9 mouse cellular contexts compared by ENCODE assay signal in genomic region chr3:97311998-97312397, GRCm38 (mm10). TPM values are rescaled to one million over a fixed set of nuclear protein-coding genes. Genes with fewer than 3 reads are reported as not detected.
DNase-seq lines count a peak whose midpoint lies in the region; ATAC-seq and TF ChIP-seq lines count a peak whose summit lies in the region.
"Had no signal": no experiment of that assay in that cellular context is flagged by ENCODE, and none has a peak within 500 bp of the region (broad histone marks: within the 10 kb centered on the region; RNA-seq: fewer than 3 reads in every experiment).

No protein-coding gene starts in this region.

- H3K9me3 ChIP-seq in hindbrain, postnatal 0 days (ENCODE audit: low read length) = no peaks in the 10 kb centered on the region
- H3K9me3 ChIP-seq in midbrain, embryonic 11.5 days (ENCODE audit: control insufficient read depth, low read length) = peaks cover 5% of the 10 kb centered on the region; the same call in 1 of the 2 replicates
- no peaks in the 10 kb centered on the region for H3K9me3 ChIP-seq in stomach, embryonic 15.5 days

- H3K4me2 ChIP-seq in hindbrain, postnatal 0 days (ENCODE audit: low read depth, low read length) = peak overlapping the region; percentile 44
- peak overlapping the region; percentile 33 for H3K4me2 ChIP-seq in midbrain, embryonic 11.5 days
- peak overlapping the region; percentile 52 for H3K4me2 ChIP-seq in stomach, embryonic 15.5 days

- peak; percentile 52 for DNase-seq in NIH3T3 (ENCODE audit: low read depth)
- peak; percentile 78 for DNase-seq in embryo, embryonic 11 days
- DNase-seq in gastrocnemius, postnatal 14 days = peak; percentile 71
- peak; percentile 82 for DNase-seq in hindbrain, postnatal 0 days (ENCODE audit: low spot score)
- DNase-seq in left cerebral cortex, postnatal 14 days (ENCODE audit: low spot score in 2 of 2) = peak; percentile 62 to 76
- DNase-seq in midbrain, embryonic 11.5 days (ENCODE audit: low spot score, missing footprints) = peak; percentile 91
- DNase-seq in spleen, postnatal 14 days (ENCODE audit: low spot score in 2 of 2) = no peak

- peak overlapping the region; percentile 12 for H3K4me3 ChIP-seq in hindbrain, postnatal 0 days (ENCODE audit: low read length)
- no peak overlapping the region for H3K4me3 ChIP-seq in midbrain, embryonic 11.5 days (ENCODE audit: low read depth, low read length)
- H3K4me3 ChIP-seq in stomach, embryonic 15.5 days (replicated peaks) = peak overlapping the region; percentile 27
- H3K4me3 ChIP-seq: myocyte had no signal

- no peak for TF ChIP-seq CTCF in hindbrain, postnatal 0 days (IDR thresholded peaks at IDR 0.05; ENCODE audit: low read depth)

- WGBS in hindbrain, postnatal 0 days = 14% methylated on average over 21 of the region's 21 CpGs
- 27% methylated on average over 21 of the region's 21 CpGs for WGBS in midbrain, embryonic 11.5 days
- WGBS in stomach, embryonic 15.5 days = 13% methylated on average over 21 of the region's 21 CpGs

- H3K36me3 ChIP-seq in hindbrain, postnatal 0 days (ENCODE audit: insufficient read depth, low read length) = no peaks in the 10 kb centered on the region
- no peaks in the 10 kb centered on the region for H3K36me3 ChIP-seq in midbrain, embryonic 11.5 days (ENCODE audit: control insufficient read depth, insufficient read depth, low read length)
- H3K36me3 ChIP-seq in stomach, embryonic 15.5 days = no peaks in the 10 kb centered on the region

- H3K9ac ChIP-seq in hindbrain, postnatal 0 days (replicated peaks; ENCODE audit: low read length) = no peak overlapping the region; the same call in 1 of the 2 replicates
- peak overlapping the region; percentile 4; the same call in 1 of the 2 replicates for H3K9ac ChIP-seq in midbrain, embryonic 11.5 days (ENCODE audit: low read length)
- no peak overlapping the region for H3K9ac ChIP-seq in stomach, embryonic 15.5 days

- peak; percentile 72 for ATAC-seq in hindbrain, postnatal 0 days
- peak; percentile 54 for ATAC-seq in midbrain, embryonic 11.5 days (ENCODE audit: low FRiP score)
- peak; percentile 44; the same call in 1 of the 2 replicates for ATAC-seq in stomach, embryonic 15.5 days (ENCODE audit: insufficient read depth, low FRiP score, low read depth)

- peak overlapping the region; percentile 17; the same call in 1 of the 2 replicates for H3K27ac ChIP-seq in hindbrain, postnatal 0 days
- H3K27ac ChIP-seq in midbrain, embryonic 11.5 days (ENCODE audit: low read depth, low read length) = no peak overlapping the region
- 0 out of 2 replicates have a peak overlapping the region, but pooled peaks have one; percentile 3 for H3K27ac ChIP-seq in stomach, embryonic 15.5 days

- H3K4me1 ChIP-seq in hindbrain, postnatal 0 days (ENCODE audit: insufficient read depth, low read length) = peaks cover 15% of the 10 kb centered on the region
- peaks cover 4% of the 10 kb centered on the region; the same call in 1 of the 2 replicates for H3K4me1 ChIP-seq in midbrain, embryonic 11.5 days (ENCODE audit: control insufficient read depth, insufficient read depth, low read length)
- H3K4me1 ChIP-seq in stomach, embryonic 15.5 days = 0 out of 2 replicates have a peak, but pooled peaks cover 4% of the 10 kb centered on the region

- intact Hi-C loops in gastrocnemius, postnatal 14 days (cut with DNase I; ENCODE audit: low total_unique reads) = no loop called here
- intact Hi-C loops in left cerebral cortex, postnatal 14 days (cut with DNase I) = no loop called here

- H3K27me3 ChIP-seq in hindbrain, postnatal 0 days (ENCODE audit: insufficient read depth, low read length) = no peaks in the 10 kb centered on the region
- H3K27me3 ChIP-seq in midbrain, embryonic 11.5 days (ENCODE audit: control insufficient read depth, insufficient read depth, low read length) = no peaks in the 10 kb centered on the region
- H3K27me3 ChIP-seq in stomach, embryonic 15.5 days (replicated peaks) = no peaks in the 10 kb centered on the region

RNA-seq across cellular contexts. Expression of gene Bcl9, which starts 14.3 kb away (rescaled TPM):
- total RNA-seq in gastrocnemius, postnatal 14 days (2021) = 1 to 10 TPM; 4.3 to 5.2 TPM
- total RNA-seq in hindbrain, postnatal 0 days (2014; rRNA removed) = 30.3 and 84.8 TPM in 2 replicates
- polyA plus RNA-seq in hindbrain, postnatal 0 days (2015; fragmentation: Nextera tagmentation; extraction: Ambion mirVana) = 49.9 and 53.8 TPM in 2 replicates
- total RNA-seq in left cerebral cortex, postnatal 14 days (2021) = 10 to 100 TPM; 50.6 to 53.3 TPM
- 59.8 and 60.3 TPM in 2 replicates for polyA plus RNA-seq in midbrain, embryonic 11.5 days (2014; fragmentation: Nextera tagmentation; extraction: Ambion mirVana)
- polyA plus RNA-seq in stomach, embryonic 15.5 days (2015; fragmentation: Nextera tagmentation; extraction: Ambion mirVana) = 50.0 and 59.3 TPM in 2 replicates

Comparison
In these comparisons a context has a peak if more than half of its experiments do, and no peak if none do; other contexts are left out.
1. DNase-seq: peak in NIH3T3 (single experiment), embryo, embryonic 11 days (single experiment), gastrocnemius, postnatal 14 days (single experiment), hindbrain, postnatal 0 days (single experiment), left cerebral cortex, postnatal 14 days (2 of 2) and midbrain, embryonic 11.5 days (single experiment); none in spleen, postnatal 14 days (0 of 2).
2. Peak in every context shown above with its lines, with median percentiles within 50 percentile points of each other: ATAC-seq and H3K4me2 ChIP-seq.